Mouse (Mus musculus) adrenal gland, postnatal 0 days (tissue): ENCODE data around the gene Tgif2lx2. TPM values are rescaled to one million over a fixed set of nuclear protein-coding genes. Genes with fewer than 3 reads are reported as not detected.

ENCODE experiments used
- polyA plus RNA-seq: library from polyadenylated mRNA; unstranded; fragments of >200 nt; fragmentation: Nextera tagmentation; extraction: Ambion mirVana; gene quantifications from 2 replicates; pipeline ENCODE4 v1.2.1, GENCODE M21; 2015

The Tgif2lx2 gene
- not detected in 2 replicates for polyA plus RNA-seq

DNA sequence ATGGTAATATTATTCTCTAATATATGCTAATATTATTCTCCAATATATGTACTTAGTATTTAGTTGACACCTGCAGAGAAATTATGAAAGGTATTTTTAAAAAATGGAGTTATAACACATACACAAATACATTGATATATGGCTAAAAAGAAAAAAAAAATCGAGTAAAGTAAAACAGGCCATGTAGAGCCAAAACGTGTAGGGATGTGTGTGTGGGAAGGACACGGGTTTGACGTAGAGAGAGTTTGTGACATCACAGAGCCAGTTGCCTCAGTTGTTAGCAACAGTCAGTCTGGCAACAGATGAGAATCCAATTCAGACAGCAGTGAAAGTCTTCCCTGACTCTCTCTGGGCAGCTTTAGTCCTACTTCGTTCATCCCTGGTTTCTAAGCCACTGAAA is at the start of gene Tgif2lx2:
TSS of gene Tgif2lx2 (plus strand) at position 301 of the 400 bp plus-strand sequence.

Other genes with a start within 250 kb of the Tgif2lx2 start
- not detected in 2 replicates for gene Tgif2lx1, start 53.5 kb downstream of the Tgif2lx2 start, polyA plus RNA-seq